Mouse (Mus musculus) erythroblast, embryonic 14.5 days (primary cell): ENCODE measurements around the gene Rptor.

ENCODE experiments used
- GATA1 ChIP-seq: IDR thresholded peaks from 2 replicates; pipeline ENCODE4 v1.6.1; 2012; ENCODE audit warnings: low read length, inconsistent platforms, mixed read lengths
- TAL1 ChIP-seq: IDR thresholded peaks from 3 replicates; pipeline ENCODE4 v1.6.1; 2012; ENCODE audit warnings: low read length, inconsistent platforms, mixed read lengths

GRCm38 (mm10) chr11:119724709-119725108, 122.0 kb downstream of the Rptor start:
- TF ChIP-seq GATA1 (no peak), TAL1 (no peak)
